Mouse (Mus musculus): ENCODE measurements around the gene Bcdin3d. TPM values are rescaled to one million over a fixed set of nuclear protein-coding genes. Genes with fewer than 3 reads are reported as not detected.

Bcdin3d gene
- polyA plus RNA-seq, 1 experiment from 2014 or later = 15.0 TPM

DNA sequence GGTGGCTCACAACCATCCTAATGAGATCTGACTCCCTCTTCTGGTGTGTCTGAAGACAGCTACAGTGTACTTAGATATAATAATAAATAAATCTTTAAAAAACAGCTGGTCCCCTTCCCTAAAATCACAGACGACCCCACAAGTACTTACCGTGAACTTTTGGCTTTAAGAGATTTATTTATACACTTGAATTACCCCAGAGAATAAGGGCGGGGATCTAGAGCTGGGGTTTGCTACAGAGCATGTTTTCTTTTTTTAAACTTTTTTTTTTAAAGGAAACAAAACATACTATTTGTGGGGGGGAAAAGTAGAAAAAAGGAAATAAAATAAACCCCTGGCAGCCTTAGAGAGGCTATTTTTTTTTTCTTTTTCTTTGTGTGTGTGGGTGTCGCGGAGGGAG is 54.4 kb downstream of the Bcdin3d start:
- H3K4me1 ChIP-seq = peaks cover 47% of the 10 kb centered on the region
- H3K36me3 ChIP-seq = peaks cover 16% of the 10 kb centered on the region
- peak overlapping the region; percentile 98 for H3K27ac ChIP-seq
- peak overlapping the region; percentile 20; the same call in 1 of the 2 replicates for H3K9ac ChIP-seq
- peak overlapping the region; percentile 15; the same call in 1 of the 2 replicates for H3K4me3 ChIP-seq
- H3K4me2 ChIP-seq = peak overlapping the region; percentile 51
- 5% methylated on average over 5 of the region's 5 CpGs for WGBS
- H3K27me3 ChIP-seq = no peaks in the 10 kb centered on the region
- H3K9me3 ChIP-seq = no peaks in the 10 kb centered on the region
- ATAC-seq (ENCODE audit: borderline replicate concordance, extremely low read depth, low FRiP score, low TSS enrichment) = no peak

Other genes with a start within 250 kb of the Bcdin3d start
- 0.65 and 0.79 TPM in 2 replicates for gene Kcnh3, start 249.9 kb downstream of the Bcdin3d start, polyA plus RNA-seq (2015; fragmentation: Nextera tagmentation; extraction: Ambion mirVana)
- gene Mcrs1, start 222.8 kb downstream of the Bcdin3d start, polyA plus RNA-seq (2015; fragmentation: Nextera tagmentation; extraction: Ambion mirVana) = 141 TPM in 2 replicates
- 55.1 and 55.3 TPM in 2 replicates for gene Prpf40b, start 179.6 kb downstream of the Bcdin3d start, polyA plus RNA-seq (2015; fragmentation: Nextera tagmentation; extraction: Ambion mirVana)
- 0.05 and 0.35 TPM in 2 replicates for gene Fam186b, start 178.8 kb downstream of the Bcdin3d start, polyA plus RNA-seq (2015; fragmentation: Nextera tagmentation; extraction: Ambion mirVana)
- 34.5 and 34.9 TPM in 2 replicates for gene Fmnl3, start 104.2 kb downstream of the Bcdin3d start, polyA plus RNA-seq (2015; fragmentation: Nextera tagmentation; extraction: Ambion mirVana)
- 382 and 427 TPM in 2 replicates for gene Tmbim6, start 81.8 kb downstream of the Bcdin3d start, polyA plus RNA-seq (2015; fragmentation: Nextera tagmentation; extraction: Ambion mirVana)
- gene Nckap5l, start 17.0 kb downstream of the Bcdin3d start, polyA plus RNA-seq (2015; fragmentation: Nextera tagmentation; extraction: Ambion mirVana) = 8.7 and 11.6 TPM in 2 replicates
- 1.1 and 1.4 TPM in 2 replicates for gene Faim2, start 53.4 kb upstream of the Bcdin3d start, polyA plus RNA-seq (2015; fragmentation: Nextera tagmentation; extraction: Ambion mirVana)
- 0.34 TPM in 1 of 2 replicates, not detected in the other for gene Aqp2, start 104.3 kb upstream of the Bcdin3d start, polyA plus RNA-seq (2015; fragmentation: Nextera tagmentation; extraction: Ambion mirVana)
- gene Aqp5, start 116.1 kb upstream of the Bcdin3d start, polyA plus RNA-seq (2015; fragmentation: Nextera tagmentation; extraction: Ambion mirVana) = 1.5 and 1.9 TPM in 2 replicates
- gene Aqp6, start 126.7 kb upstream of the Bcdin3d start, polyA plus RNA-seq (2015; fragmentation: Nextera tagmentation; extraction: Ambion mirVana) = not detected in 2 replicates
- 174 and 186 TPM in 2 replicates for gene Racgap1, start 176.9 kb upstream of the Bcdin3d start, polyA plus RNA-seq (2015; fragmentation: Nextera tagmentation; extraction: Ambion mirVana)
- gene Asic1, start 195.6 kb upstream of the Bcdin3d start, polyA plus RNA-seq (2015; fragmentation: Nextera tagmentation; extraction: Ambion mirVana) = 1.4 and 1.8 TPM in 2 replicates
- gene Smarcd1, start 227.4 kb upstream of the Bcdin3d start, polyA plus RNA-seq (2015; fragmentation: Nextera tagmentation; extraction: Ambion mirVana) = 41.1 and 50.7 TPM in 2 replicates
- gene Gm17349, start 230.8 kb upstream of the Bcdin3d start, polyA plus RNA-seq (2015; fragmentation: Nextera tagmentation; extraction: Ambion mirVana) = not detected in 2 replicates
- gene Gpd1, start 242.8 kb upstream of the Bcdin3d start, polyA plus RNA-seq (2015; fragmentation: Nextera tagmentation; extraction: Ambion mirVana) = 0.82 and 1.1 TPM in 2 replicates

Data from lung, embryonic 15.5 days (tissue).